Mouse (Mus musculus): ENCODE measurements at regions not wholly inside any gene's neighbourhood (a gene's known extent, or its start where the extent isn't known, plus 50 kb on each side); places are given as distances from the start of the nearest gene placed in this dataset.

DNA sequence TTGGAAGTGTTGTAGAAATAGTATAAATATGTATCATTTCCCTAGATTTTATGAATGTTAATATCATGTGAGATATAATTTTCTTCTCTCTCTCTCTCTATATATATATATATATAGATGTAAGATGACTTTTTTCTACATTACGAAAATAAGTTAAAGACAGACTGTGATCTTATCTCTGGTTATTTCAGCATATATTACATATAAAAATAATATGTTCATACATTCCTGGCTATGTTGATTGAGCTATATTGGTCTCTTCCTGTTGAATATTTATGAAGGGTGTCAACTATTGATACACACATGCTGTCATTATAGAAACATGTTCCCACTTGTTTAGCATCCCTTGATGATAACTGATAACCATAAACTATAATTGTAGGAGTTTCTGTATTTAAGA lies 793.2 kb upstream of the Fat3 start:
- DNase-seq: no peak
- intact Hi-C loops (cut with DNase I): no loop called here

DNA sequence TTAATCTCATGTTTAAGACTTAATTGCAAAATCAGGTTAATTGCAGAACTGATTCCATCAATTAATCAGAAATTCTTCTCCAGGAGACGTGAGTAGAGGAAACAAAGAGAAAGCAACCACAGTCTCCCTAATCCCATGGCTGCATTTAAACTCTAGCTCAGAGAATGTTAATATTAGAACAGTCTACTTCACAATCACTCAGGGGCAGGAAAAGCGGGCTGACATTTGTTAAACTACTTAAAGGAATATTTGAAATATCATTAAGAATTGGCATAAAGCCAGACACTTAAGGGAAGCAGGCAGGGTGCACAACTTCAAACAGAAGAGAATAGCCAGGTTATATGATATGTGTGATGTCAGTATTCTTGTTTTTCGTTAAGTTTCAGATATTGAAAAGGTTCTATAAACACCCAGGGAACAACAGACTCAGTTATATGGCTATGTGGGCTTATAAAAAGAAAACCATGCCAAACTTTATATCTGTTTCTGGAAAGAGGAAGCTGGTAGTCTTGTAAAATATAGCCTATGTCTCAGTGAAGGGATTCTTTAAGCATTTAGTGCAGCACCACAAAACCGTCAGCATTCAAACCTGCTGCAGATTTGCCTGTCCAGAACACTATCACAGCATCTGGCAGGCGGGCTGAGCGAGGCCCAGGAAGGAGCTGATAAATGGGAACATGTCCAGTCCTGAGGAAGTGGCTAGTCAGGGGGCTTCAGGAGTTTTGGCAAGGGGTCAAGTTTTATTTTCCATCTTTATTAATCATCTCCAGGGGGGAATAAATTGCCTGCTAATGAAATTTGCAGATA lies 787.9 kb upstream of the Fat3 start:
- intact Hi-C loops (cut with DNase I): no loop called here
- DNase-seq: no peak

DNA sequence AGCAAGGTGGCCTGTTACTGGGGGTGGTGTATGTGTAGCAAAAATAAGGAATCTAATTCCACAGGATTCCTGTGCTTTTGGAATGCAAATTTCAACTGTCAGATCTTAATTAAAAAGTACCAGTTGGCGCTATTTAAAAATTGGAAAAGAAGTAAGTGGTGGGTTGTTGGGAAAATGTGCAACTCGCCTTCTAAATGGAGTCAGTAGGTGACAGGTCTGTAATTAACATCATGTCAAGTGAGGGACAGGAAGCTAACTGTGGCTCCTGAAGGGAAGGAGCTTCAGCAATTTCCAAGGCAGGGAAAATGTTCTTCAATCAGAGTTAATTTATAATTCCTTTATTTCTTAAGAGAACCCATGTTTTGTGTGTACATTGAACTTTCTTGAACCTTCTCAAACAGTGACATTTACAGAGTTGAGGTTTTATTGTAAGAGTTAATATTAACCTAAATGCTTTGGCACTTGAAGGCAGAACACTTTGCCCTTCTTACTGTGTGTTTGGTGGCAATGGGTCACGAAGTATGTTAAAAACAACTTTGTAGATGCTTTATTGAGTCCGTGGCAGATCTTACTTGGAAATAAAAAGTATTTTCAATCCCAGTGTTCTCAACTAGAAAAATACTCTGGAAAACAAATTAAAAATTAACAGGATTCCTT lies 778.4 kb upstream of the Fat3 start:
- intact Hi-C loops (cut with DNase I): no loop called here
- DNase-seq: no peak

GRCm38 (mm10) chr9:17272616-17273015 lies 771.5 kb upstream of the Fat3 start:
- DNase-seq: no peak
- intact Hi-C loops (cut with DNase I): no loop called here

DNA sequence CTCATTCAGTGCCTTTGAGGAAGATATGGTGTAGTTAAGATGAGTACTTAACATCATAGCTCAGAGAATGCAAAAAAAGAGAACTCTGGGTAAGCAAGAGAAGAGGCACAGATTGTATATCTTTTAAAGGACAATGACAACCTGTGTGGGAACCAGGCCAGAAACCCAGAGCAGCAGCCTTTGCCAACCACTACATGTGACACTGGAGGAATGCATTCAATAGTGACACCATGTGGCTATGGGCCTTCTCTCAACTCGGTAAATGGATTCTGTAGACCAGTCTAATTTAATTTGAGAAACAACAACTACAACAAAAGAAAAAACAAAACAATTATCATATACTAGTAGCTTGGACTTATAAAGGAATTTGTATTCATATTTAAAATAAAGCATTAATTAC lies 768.5 kb upstream of the Fat3 start:
- DNase-seq: no peak
- intact Hi-C loops (cut with DNase I): no loop called here

DNA sequence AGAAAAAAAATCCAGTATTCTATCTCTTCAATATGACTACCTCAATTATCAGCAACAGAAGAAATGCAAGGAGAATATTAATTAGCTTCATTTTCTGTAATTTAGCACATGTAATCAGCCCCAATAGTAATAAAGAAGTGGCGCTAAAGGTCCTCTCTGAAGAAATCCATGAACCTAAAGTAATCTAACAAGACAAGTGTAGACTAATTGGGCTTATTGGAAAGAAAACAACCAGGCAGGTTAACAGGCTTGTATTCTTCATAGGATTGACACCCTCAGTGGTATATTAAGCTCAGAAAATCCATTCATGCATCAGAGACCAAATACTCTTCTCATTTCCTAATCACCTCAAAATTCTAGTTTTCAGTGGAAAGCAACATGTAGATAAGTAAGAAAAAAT lies 756.1 kb upstream of the Fat3 start:
- intact Hi-C loops (cut with DNase I): no loop called here
- DNase-seq: no peak

GRCm38 (mm10) chr9:17227091-17227481 lies 726.0 kb upstream of the Fat3 start:
- intact Hi-C loops (cut with DNase I): no loop called here
- DNase-seq: no peak

- no peak for DNase-seq
- intact Hi-C loops (cut with DNase I): no loop called here
Measured at GRCm38 (mm10) chr9:17226475-17227090, 725.5 kb upstream of the Fat3 start.

- intact Hi-C loops (cut with DNase I): no loop called here
Measured at GRCm38 (mm10) chr9:17195339-17195738, 694.3 kb upstream of the Fat3 start.

GRCm38 (mm10) chr9:17189552-17189951 lies 688.5 kb upstream of the Fat3 start:
- no peak for DNase-seq
- intact Hi-C loops (cut with DNase I): no loop called here

More at GRCm38 (mm10) chr9:17195339-17195738, 694.3 kb upstream of the Fat3 start:
- no peak for DNase-seq

GRCm38 (mm10) chr9:17168193-17168592 lies 667.1 kb upstream of the Fat3 start:
- intact Hi-C loops (cut with DNase I): no loop called here
- no peak for DNase-seq

GRCm38 (mm10) chr9:17166331-17166730 lies 665.2 kb upstream of the Fat3 start:
- no peak for DNase-seq
- intact Hi-C loops (cut with DNase I): no loop called here

- intact Hi-C loops (cut with DNase I): no loop called here
- DNase-seq: no peak
Measured at GRCm38 (mm10) chr9:17158481-17159366, 657.6 kb upstream of the Fat3 start.

DNA sequence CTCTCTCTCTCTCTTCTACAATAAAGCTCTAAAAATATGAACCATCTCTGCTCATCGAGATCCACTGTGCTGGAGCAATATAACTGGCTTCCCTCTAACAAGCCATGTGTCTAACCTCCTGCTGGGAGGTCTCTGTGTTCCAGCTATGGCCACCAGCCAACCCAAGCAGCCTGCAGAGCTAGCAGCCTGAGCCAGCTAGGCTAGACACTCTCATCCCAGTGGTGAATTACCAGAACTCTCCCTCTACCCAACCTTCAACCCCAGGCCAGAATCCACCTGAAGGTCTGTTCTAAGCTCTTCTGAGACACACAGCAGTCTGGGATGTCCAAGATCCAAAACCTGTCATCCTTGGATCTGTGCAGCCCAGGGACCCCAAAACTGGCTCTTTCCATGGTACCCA lies 651.3 kb upstream of the Fat3 start:
- intact Hi-C loops (cut with DNase I): no loop called here
- peak in 1 of 2 experiments; percentile 19 for DNase-seq

GRCm38 (mm10) chr9:17149424-17149823 lies 648.3 kb upstream of the Fat3 start:
- DNase-seq: no peak
- intact Hi-C loops (cut with DNase I): no loop called here
